In the genomic region with DNA sequence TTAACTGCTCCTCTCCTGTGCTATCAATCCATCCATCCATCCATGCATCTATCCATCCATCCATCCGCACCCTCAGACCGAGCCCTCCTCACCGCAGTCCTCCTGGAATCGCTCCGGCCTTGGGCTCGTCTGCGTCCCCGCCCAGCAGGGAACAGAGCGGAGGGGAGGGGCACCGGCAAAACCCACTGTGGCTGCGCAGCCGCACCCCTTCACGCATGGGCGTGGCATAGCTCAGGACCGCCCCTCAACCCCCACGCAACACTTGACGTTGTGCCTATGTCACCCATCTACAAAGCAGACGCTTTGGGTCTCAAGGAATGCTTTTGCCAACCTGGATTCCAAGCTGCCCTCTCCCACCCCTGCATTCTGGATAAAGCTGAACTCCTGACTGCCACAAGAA, we compare ENCODE assay signal across 8 mouse cellular contexts. TPM values are rescaled to one million over a fixed set of nuclear protein-coding genes. Genes with fewer than 3 reads are reported as not detected.
DNase-seq lines count a peak whose midpoint lies in the region; ATAC-seq and TF ChIP-seq lines count a peak whose summit lies in the region.

Gene Rusc1, minus strand, starts transcription at position 137 of the 400 bp plus-strand sequence.

- no peak for TF ChIP-seq POLR2A in spleen, adult 2 months (IDR thresholded peaks at IDR 0.05; ENCODE audit: low read depth, low read length)

- H3K9me3 ChIP-seq in embryonic facial prominence, embryonic 13.5 days, result no peaks in the 10 kb centered on the region
- no peaks in the 10 kb centered on the region for H3K9me3 ChIP-seq in limb, embryonic 13.5 days
- H3K9me3 ChIP-seq in midbrain, embryonic 15.5 days, result no peaks in the 10 kb centered on the region

- H3K27ac ChIP-seq in embryonic facial prominence, embryonic 13.5 days, result no peak within 1 kb of the TSS
- no peak within 1 kb of the TSS for H3K27ac ChIP-seq in limb, embryonic 13.5 days
- peak within 1 kb of the TSS; percentile 86 for H3K27ac ChIP-seq in midbrain, embryonic 15.5 days
- no peak within 1 kb of the TSS for H3K27ac ChIP-seq in spleen, adult 2 months (ENCODE audit: insufficient read depth, low read length)

- peak within 1 kb of the TSS; percentile 64 for H3K4me3 ChIP-seq in embryonic facial prominence, embryonic 13.5 days
- H3K4me3 ChIP-seq in limb, embryonic 13.5 days, result peak within 1 kb of the TSS; percentile 59
- H3K4me3 ChIP-seq in midbrain, embryonic 15.5 days, result peak within 1 kb of the TSS; percentile 56
- peak within 1 kb of the TSS; percentile 14; the same call in 1 of the 2 replicates for H3K4me3 ChIP-seq in spleen, adult 2 months (ENCODE audit: extremely low read depth, insufficient read depth, insufficient read length)

- H3K4me2 ChIP-seq in embryonic facial prominence, embryonic 13.5 days, result peak within 1 kb of the TSS; percentile 99
- peak within 1 kb of the TSS; percentile 98 for H3K4me2 ChIP-seq in limb, embryonic 13.5 days (replicated peaks)
- H3K4me2 ChIP-seq in midbrain, embryonic 15.5 days, result peak within 1 kb of the TSS; percentile 92

- peak; percentile 92 for DNase-seq in layer of hippocampus, adult 11-12 months (ENCODE audit: low spot score)
- no peak for DNase-seq in layer of hippocampus, adult 9-10 months (ENCODE audit: low spot score)
- DNase-seq in heart, adult 8-10 months (ENCODE audit: low spot score), result peak; percentile 78
- DNase-seq in kidney, adult 8-10 months, result peak; percentile 77 to 78
- DNase-seq in spleen, adult 2 months (ENCODE audit: low read depth in 1 of 2, low spot score in 2 of 2), result peak in 1 of 2 experiments; percentile 52

- peaks cover 34% of the 10 kb centered on the region for H3K4me1 ChIP-seq in embryonic facial prominence, embryonic 13.5 days
- peaks cover 37% of the 10 kb centered on the region for H3K4me1 ChIP-seq in limb, embryonic 13.5 days
- H3K4me1 ChIP-seq in midbrain, embryonic 15.5 days, result peaks cover 33% of the 10 kb centered on the region
- H3K4me1 ChIP-seq in spleen, adult 2 months (ENCODE audit: control insufficient read depth, insufficient read depth, insufficient read length), result peaks cover 17% of the 10 kb centered on the region

- no peak for TF ChIP-seq CTCF in spleen, adult 2 months (IDR thresholded peaks at IDR 0.05; ENCODE audit: extremely low read depth, insufficient read depth, insufficient read length, insufficient replicate concordance)

- H3K27me3 ChIP-seq in embryonic facial prominence, embryonic 13.5 days, result peaks cover 25% of the 10 kb centered on the region
- H3K27me3 ChIP-seq in limb, embryonic 13.5 days, result peaks cover 33% of the 10 kb centered on the region
- H3K27me3 ChIP-seq in midbrain, embryonic 15.5 days (replicated peaks), result 0 out of 2 replicates have a peak, but pooled peaks cover 2% of the 10 kb centered on the region
- peaks cover 6% of the 10 kb centered on the region for H3K27me3 ChIP-seq in spleen, adult 2 months (ENCODE audit: control insufficient read depth, insufficient read depth, low read length)

- peak; percentile 72 for ATAC-seq in embryonic facial prominence, embryonic 13.5 days (ENCODE audit: insufficient number of reproducible peaks, insufficient read depth, low FRiP score, low TSS enrichment, low read depth)
- peak; percentile 44 for ATAC-seq in limb, embryonic 13.5 days (ENCODE audit: low FRiP score, low read depth)
- peak; percentile 88 for ATAC-seq in midbrain, embryonic 15.5 days (replicated peaks)

- peak within 1 kb of the TSS; percentile 76 for H3K9ac ChIP-seq in embryonic facial prominence, embryonic 13.5 days
- peak within 1 kb of the TSS; percentile 74 for H3K9ac ChIP-seq in limb, embryonic 13.5 days
- peak within 1 kb of the TSS; percentile 75 for H3K9ac ChIP-seq in midbrain, embryonic 15.5 days

- WGBS in embryonic facial prominence, embryonic 13.5 days, result under 1% methylated on average over 18 of the region's 18 CpGs
- WGBS in limb, embryonic 13.5 days, result under 1% methylated on average over 18 of the region's 18 CpGs
- under 1% methylated on average over 18 of the region's 18 CpGs for WGBS in midbrain, embryonic 15.5 days
- WGBS in spleen, adult 2 months, result 12% methylated on average over 18 of the region's 18 CpGs

- H3K36me3 ChIP-seq in embryonic facial prominence, embryonic 13.5 days, result peaks cover 51% of the 10 kb centered on the region
- H3K36me3 ChIP-seq in limb, embryonic 13.5 days, result peaks cover 44% of the 10 kb centered on the region
- peaks cover 25% of the 10 kb centered on the region for H3K36me3 ChIP-seq in midbrain, embryonic 15.5 days (replicated peaks)
- peaks cover 5% of the 10 kb centered on the region; the same call in 1 of the 2 replicates for H3K36me3 ChIP-seq in spleen, adult 2 months (ENCODE audit: control insufficient read depth, insufficient read depth, low read length)

RNA-seq across cellular contexts. Expression of gene Rusc1, which starts in this region (rescaled TPM):
- polyA plus RNA-seq in embryonic facial prominence, embryonic 13.5 days (2015; fragmentation: Nextera tagmentation; extraction: Ambion mirVana), result 23.3 and 25.0 TPM in 2 replicates
- total RNA-seq in heart, adult 8-10 months (2022), result 10 to 100 TPM; 24.4 to 29.1 (median 28.5) TPM
- polyA plus RNA-seq in limb, embryonic 13.5 days (2015; fragmentation: Nextera tagmentation; extraction: Ambion mirVana), result 30.9 and 32.7 TPM in 2 replicates
- 111 and 113 TPM in 2 replicates for polyA plus RNA-seq in midbrain, embryonic 15.5 days (2015; fragmentation: Nextera tagmentation; extraction: Ambion mirVana)
- 42.5 and 54.1 TPM in 2 replicates for polyA plus RNA-seq in spleen, adult 2 months (2012; rRNA removed)

Comparison
In these comparisons a context has a peak if more than half of its experiments do, and no peak if none do; other contexts are left out.
1. H3K4me3 ChIP-seq: peak in every context shown above with its lines; median percentile 64 in embryonic facial prominence, embryonic 13.5 days; 59 in limb, embryonic 13.5 days; 56 in midbrain, embryonic 15.5 days; 14 in spleen, adult 2 months.